Mouse (Mus musculus) hindbrain, embryonic 12.5 days (tissue): ENCODE results near the gene Etv6. TPM values are rescaled to one million over a fixed set of nuclear protein-coding genes. Genes with fewer than 3 reads are reported as not detected.

ENCODE experiments used
- polyA plus RNA-seq: library from polyadenylated mRNA; unstranded; fragments of >200 nt; fragmentation: Nextera tagmentation; extraction: Ambion mirVana; gene quantifications from 2 replicates; pipeline ENCODE4 v1.2.1, GENCODE M21; 2016

The Etv6 gene
- polyA plus RNA-seq, 1 experiment from 2014 or later, result 11.7 TPM

Other genes starting within 250 kb of the Etv6 start
- gene Kap, start 181.9 kb upstream of the Etv6 start, polyA plus RNA-seq, result not detected in 2 replicates